Mouse (Mus musculus) embryonic fibroblast, embryonic 13.5 days (primary cell): ENCODE results near the gene Lce3f.

Source experiments
- CTCF ChIP-seq: IDR thresholded peaks from 2 replicates; pipeline ENCODE4 v1.5.1; 2011; ENCODE audit warnings: mild to moderate bottlenecking, control low read depth, low read length, moderate library complexity, borderline replicate concordance; ENCODE audit not compliant: insufficient read depth
- POLR2A ChIP-seq: IDR thresholded peaks from 2 replicates; pipeline ENCODE4 v1.6.1; 2011; ENCODE audit warnings: low read depth, mild to moderate bottlenecking, control low read depth, low read length, moderate library complexity

GRCm38 (mm10) chr3:93023411-93024184 lies 31.6 kb downstream of the Lce3f start:
- TF ChIP-seq POLR2A (no peak), CTCF (no peak)
